Mouse (Mus musculus) MEL (cell line): ENCODE measurements around the gene Dhcr7. TPM values are rescaled to one million over a fixed set of nuclear protein-coding genes. Genes with fewer than 3 reads are reported as not detected.

Experiments used
- DNase-seq: peaks from one replicate; pipeline ENCODE4 v3.0.0; 2011; ENCODE audit warnings: low read depth, low spot score
- H3K27ac ChIP-seq: 2 replicates; pipeline ENCODE4 v1.5.1; 2012; ENCODE audit warnings: low read depth, mild to moderate bottlenecking, control low read depth, low read length, moderate library complexity; ENCODE audit not compliant: control insufficient read depth
- H3K27me3 ChIP-seq, 2 experiments: fragments of 150-350 bp in 1 of 2; sonication (generic) in 1 of 2; 2 replicates each; pipeline ENCODE4 v1.6.1; 2012; ENCODE audit warnings: low read length in 2 of 2, mild to moderate bottlenecking in 2 of 2, improper control_type of control experiment in 1 of 2, moderate library complexity in 1 of 2; ENCODE audit not compliant: insufficient read depth in 2 of 2, control insufficient read depth in 1 of 2
- H3K36me3 ChIP-seq, 2 experiments: 2 replicates each; pipeline ENCODE4 v1.6.1; 2012 to 2014; ENCODE audit warnings: low read length in 2 of 2, improper control_type of control experiment in 1 of 2, inconsistent platforms in 1 of 2, mild to moderate bottlenecking in 1 of 2; ENCODE audit not compliant: insufficient read depth in 2 of 2, control insufficient read depth in 1 of 2
- H3K4me1 ChIP-seq, 2 experiments: fragments of 150-350 bp in 1 of 2; sonication (generic) in 1 of 2; 2 replicates each; pipeline ENCODE4 v1.6.1; 2012; ENCODE audit warnings: low read length in 2 of 2, improper control_type of control experiment in 1 of 2, mild to moderate bottlenecking in 1 of 2; ENCODE audit not compliant: insufficient read depth in 2 of 2, control insufficient read depth in 1 of 2
- H3K4me3 ChIP-seq, 2 experiments: fragments of 150-350 bp in 1 of 2; sonication (generic) in 1 of 2; 2 replicates each; pipeline ENCODE4 v1.5.1; 2012; ENCODE audit warnings: low read depth in 2 of 2, low read length in 2 of 2, mild to moderate bottlenecking in 2 of 2, moderate library complexity in 2 of 2, control low read depth in 1 of 2, improper control_type of control experiment in 1 of 2; ENCODE audit not compliant: control insufficient read depth in 1 of 2, insufficient read depth in 1 of 2
- H3K79me2 ChIP-seq: 2 replicates; pipeline ENCODE4 v1.6.1; 2012; ENCODE audit warnings: mild to moderate bottlenecking, low read length, moderate library complexity; ENCODE audit not compliant: control insufficient read depth, poor library complexity, insufficient read depth
- H3K9ac ChIP-seq: 2 replicates; pipeline ENCODE4 v1.6.1; 2012; ENCODE audit warnings: low read depth, mild to moderate bottlenecking, control low read depth, low read length, moderate library complexity; ENCODE audit not compliant: control insufficient read depth, poor library complexity, severe bottlenecking
- H3K9me3 ChIP-seq: fragments of 150-350 bp; sonication (generic); replicated peaks from 2 replicates; pipeline ENCODE4 v1.6.1; 2012; ENCODE audit warnings: mild to moderate bottlenecking, low read length, improper control_type of control experiment, moderate library complexity; ENCODE audit not compliant: insufficient read depth
- BHLHE40 ChIP-seq: IDR thresholded peaks from 2 replicates; pipeline ENCODE4 v1.6.1; 2012; ENCODE audit warnings: low read depth, mild to moderate bottlenecking, inconsistent platforms, low read length, improper control_type of control experiment, borderline replicate concordance
- CHD1 ChIP-seq: IDR thresholded peaks from 2 replicates; pipeline ENCODE4 v1.6.1; 2012; ENCODE audit warnings: low read depth, mild to moderate bottlenecking, inconsistent platforms, low read length, improper control_type of control experiment
- ETS1 ChIP-seq: IDR thresholded peaks from 2 replicates; pipeline ENCODE4 v1.6.1; 2012; ENCODE audit warnings: low read depth, mild to moderate bottlenecking, inconsistent platforms, low read length, improper control_type of control experiment, moderate library complexity
- GATA1 ChIP-seq: IDR thresholded peaks from 2 replicates; pipeline ENCODE4 v1.6.1; 2011; ENCODE audit warnings: low read depth, low read length, improper control_type of control experiment
- JUND ChIP-seq: IDR thresholded peaks from 2 replicates; pipeline ENCODE4 v1.6.1; 2011; ENCODE audit warnings: low read depth, mild to moderate bottlenecking, improper control_type of control experiment, low read length
- MAFK ChIP-seq: IDR thresholded peaks from 2 replicates; pipeline ENCODE4 v1.6.1; 2011; ENCODE audit warnings: low read depth, mild to moderate bottlenecking, low read length, improper control_type of control experiment, borderline replicate concordance
- MAX ChIP-seq: IDR thresholded peaks from 2 replicates; pipeline ENCODE4 v1.6.1; 2011; ENCODE audit warnings: low read length, improper control_type of control experiment
- MEF2A ChIP-seq: IDR thresholded peaks from 2 replicates; pipeline ENCODE4 v1.6.1; 2014; ENCODE audit warnings: low read depth, mild to moderate bottlenecking, inconsistent platforms, low read length, improper control_type of control experiment; ENCODE audit not compliant: poor library complexity, insufficient replicate concordance, severe bottlenecking; ENCODE audit errors: extremely low read depth
- MXI1 ChIP-seq: IDR thresholded peaks from 2 replicates; pipeline ENCODE4 v1.6.1; 2011; ENCODE audit warnings: mild to moderate bottlenecking, low read depth, low read length, improper control_type of control experiment
- NRF1 ChIP-seq: IDR thresholded peaks from 2 replicates; pipeline ENCODE4 v1.6.1; 2014; ENCODE audit warnings: low read depth, mild to moderate bottlenecking, inconsistent platforms, low read length, improper control_type of control experiment, moderate library complexity; ENCODE audit not compliant: poor library complexity, insufficient read depth, severe bottlenecking
- POLR2AphosphoS2 ChIP-seq: IDR thresholded peaks from 2 replicates; pipeline ENCODE4 v1.6.1; 2011; ENCODE audit warnings: low read length, improper control_type of control experiment
- RAD21 ChIP-seq: IDR thresholded peaks from 2 replicates; pipeline ENCODE4 v1.6.1; 2011; ENCODE audit warnings: mild to moderate bottlenecking, low read depth, low read length, improper control_type of control experiment
- RCOR1 ChIP-seq: IDR thresholded peaks from 2 replicates; pipeline ENCODE4 v1.6.1; 2012; ENCODE audit warnings: low read depth, mild to moderate bottlenecking, inconsistent platforms, low read length, improper control_type of control experiment
- TBP ChIP-seq: IDR thresholded peaks from 2 replicates; pipeline ENCODE4 v1.8.0; 2011; ENCODE audit warnings: low read depth, low read length, improper control_type of control experiment
- UBTF ChIP-seq: IDR thresholded peaks from 2 replicates; pipeline ENCODE4 v1.6.1; 2012; ENCODE audit warnings: low read depth, mild to moderate bottlenecking, inconsistent platforms, low read length, improper control_type of control experiment, moderate library complexity, borderline replicate concordance; ENCODE audit not compliant: insufficient read depth
- ZC3H11A ChIP-seq: IDR thresholded peaks from 2 replicates; pipeline ENCODE4 v1.6.1; 2012; ENCODE audit warnings: low read depth, mild to moderate bottlenecking, inconsistent platforms, low read length, improper control_type of control experiment
- ZMIZ1 ChIP-seq: IDR thresholded peaks from 2 replicates; pipeline ENCODE4 v1.6.1; 2012; ENCODE audit warnings: low read depth, mild to moderate bottlenecking, inconsistent platforms, low read length, improper control_type of control experiment, moderate library complexity
- polyA plus RNA-seq, 2 experiments: library from polyadenylated mRNA; stranded (reverse) in 1 of 2; unstranded in 1 of 2; fragments of >175 nt in 1 of 2; fragments of >200 nt in 1 of 2; gene quantifications; 2 replicates each; pipeline versions ENCODE4 v1.2.1 to v1.2.4; 2012; ENCODE audit warnings: low replicate concordance in 2 of 2, low read depth in 1 of 2; ENCODE audit not compliant: insufficient read length in 2 of 2, insufficient read depth in 1 of 2, missing spikeins in 1 of 2
- total RNA-seq: library from RNA; depleted of rRNA; stranded (reverse); fragments of 300-350 nt; gene quantifications from 2 replicates; pipeline ENCODE4 v1.2.3, GENCODE M21; 2012

Gene Dhcr7
- total and polyA plus RNA-seq, 3 experiments: 12.7 to 40.7 TPM; not detected in 1

GRCm38 (mm10) chr7:143829504-143830331 is 6.8 kb downstream of the Dhcr7 start (continued):
- no peak for TF ChIP-seq MEF2A
- TF ChIP-seq RCOR1: no peak
- peak; percentile 38; the same call in 1 of the 2 replicates for TF ChIP-seq MAX
- no peak for TF ChIP-seq CHD1
- peak; percentile 73 for TF ChIP-seq TBP
- no peak for TF ChIP-seq UBTF
- peak; percentile 70; the same call in 1 of the 2 replicates for TF ChIP-seq POLR2AphosphoS2
- no peak for TF ChIP-seq MAFK
- no peak for TF ChIP-seq GATA1
- 0 out of 2 replicates have a peak, but pooled peaks have one; percentile 30 for TF ChIP-seq ZC3H11A
- no peak for TF ChIP-seq BHLHE40
- TF ChIP-seq ZMIZ1: peak; percentile 83; the same call in 1 of the 2 replicates
- no peak for TF ChIP-seq JUND

- H3K27ac ChIP-seq: no peak overlapping the region
- no peak for TF ChIP-seq RAD21
- TF ChIP-seq ETS1: no peak
- TF ChIP-seq NRF1: no peak
- TF ChIP-seq MXI1: no peak
- H3K27me3 ChIP-seq: no peaks in the 10 kb centered on the region
- peak overlapping the region; percentile 67 for H3K9ac ChIP-seq
- no peaks in the 10 kb centered on the region for H3K9me3 ChIP-seq
- H3K4me1 ChIP-seq: peaks cover 0 to 6% of the 10 kb centered on the region in 2 experiments; a peak in 3 of 4 replicates
- H3K4me3 ChIP-seq: peak overlapping the region; percentile 73 to 89
- H3K36me3 ChIP-seq: peaks cover 0 to 3% of the 10 kb centered on the region in 2 experiments; a peak in 2 of 4 replicates
- DNase-seq: no peak
- H3K79me2 ChIP-seq: peaks cover 4% of the 10 kb centered on the region; the same call in 1 of the 2 replicates
Measured at GRCm38 (mm10) chr7:143830399-143830798, 7.5 kb downstream of the Dhcr7 start.
